ENCODE assay signal across 25 mouse cellular contexts in the genomic region with DNA sequence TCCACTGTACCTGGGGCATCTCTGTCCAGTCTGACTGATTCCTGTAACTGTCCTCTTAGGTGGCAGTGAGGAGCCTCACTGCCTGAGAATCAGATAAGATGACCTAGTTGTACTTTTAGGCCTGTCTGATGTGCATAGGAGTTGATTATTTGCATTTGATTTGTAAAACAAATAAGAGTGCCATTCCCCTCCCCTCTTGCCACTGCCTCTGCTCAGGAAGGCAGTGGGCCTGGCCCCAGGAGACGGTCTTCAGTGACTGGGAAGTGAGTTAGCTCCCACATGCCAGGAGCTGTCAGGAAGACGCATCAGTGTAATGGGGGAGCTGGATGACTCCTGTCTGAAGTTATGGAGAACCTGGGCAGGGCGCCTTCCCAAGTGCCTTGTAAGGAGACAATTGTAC. TPM values are rescaled to one million over a fixed set of nuclear protein-coding genes. Genes with fewer than 3 reads are reported as not detected.
A peak's percentile ranks its signal among the peaks of the same experiment; 100 is the strongest.
DNase-seq lines count a peak whose midpoint lies in the region; ATAC-seq and TF ChIP-seq lines count a peak whose summit lies in the region.
"Had no signal": no experiment of that assay in that cellular context is flagged by ENCODE, and none has a peak within 500 bp of the region (broad histone marks: within the 10 kb centered on the region; RNA-seq: fewer than 3 reads in every experiment).

No protein-coding gene starts in this region.

- TF ChIP-seq EP300 in lung, postnatal 0 days (IDR thresholded peaks at IDR 0.05) = no peak

- no peak for DNase-seq in midbrain, postnatal 0 days (ENCODE audit: low spot score)
- DNase-seq in ES-CJ7 (ENCODE audit: low read depth, low spot score) = peak; percentile 75
- peak; percentile 61 for DNase-seq in R1 (ENCODE audit: low read depth, low spot score)
- no peak for DNase-seq in lung, postnatal 0 days (ENCODE audit: low spot score)
- no peak for DNase-seq in testis, postnatal 10 days (ENCODE audit: low spot score)
- DNase-seq in frontal cortex, postnatal 10 days (ENCODE audit: low spot score in 2 of 2) = no peak
- DNase-seq: adrenal gland, adult 2 months; adrenal gland, postnatal 10 days; adrenal gland, postnatal 25 days; cerebellum, adult 11 months; cerebellum, adult 18-20 months; cerebellum, adult 8-10 months; cerebellum, adult 9-11 months; cerebellum, postnatal 14 days; cerebellum, postnatal 36 days; embryo, embryonic 11 days had no signal

- 79% methylated on average over 3 of the region's 3 CpGs for whole genome bisulfite sequencing in midbrain, postnatal 0 days
- WGBS in midbrain, embryonic 15.5 days = 56% methylated on average over 3 of the region's 3 CpGs
- WGBS in lung, postnatal 0 days = 54% methylated on average over 3 of the region's 3 CpGs

- no peaks in the 10 kb centered on the region for H3K4me1 ChIP-seq in midbrain, postnatal 0 days (ENCODE audit: insufficient read depth, low read length)
- H3K4me1 ChIP-seq in midbrain, embryonic 15.5 days = no peaks in the 10 kb centered on the region
- H3K4me1 ChIP-seq in lung, postnatal 0 days (ENCODE audit: insufficient read depth, low read depth, low read length) = no peaks in the 10 kb centered on the region
- H3K4me1 ChIP-seq: embryonic facial prominence, embryonic 13.5 days; embryonic facial prominence, embryonic 15.5 days; forebrain, embryonic 12.5 days had no signal

- H3K27me3 ChIP-seq in midbrain, postnatal 0 days (ENCODE audit: insufficient read depth, low read length) = no peaks in the 10 kb centered on the region
- H3K27me3 ChIP-seq in midbrain, embryonic 15.5 days (replicated peaks) = no peaks in the 10 kb centered on the region
- no peaks in the 10 kb centered on the region for H3K27me3 ChIP-seq in lung, postnatal 0 days (replicated peaks; ENCODE audit: insufficient read depth, low read length)
- H3K27me3 ChIP-seq: embryonic facial prominence, embryonic 13.5 days; embryonic facial prominence, embryonic 15.5 days; forebrain, embryonic 12.5 days had no signal

- TF ChIP-seq CTCF in midbrain, postnatal 0 days (IDR thresholded peaks at IDR 0.05) = no peak
- TF ChIP-seq CTCF in lung, postnatal 0 days (IDR thresholded peaks at IDR 0.05) = no peak

- no peak for ATAC-seq in midbrain, postnatal 0 days (ENCODE audit: low FRiP score)
- no peak for ATAC-seq in midbrain, embryonic 15.5 days (replicated peaks)
- ATAC-seq in lung, postnatal 0 days = no peak
- ATAC-seq: forebrain, embryonic 14.5 days; forebrain, embryonic 16.5 days had no signal

- H3K4me3 ChIP-seq in midbrain, postnatal 0 days (ENCODE audit: low read depth, low read length) = no peak overlapping the region
- no peak overlapping the region for H3K4me3 ChIP-seq in midbrain, embryonic 15.5 days
- H3K4me3 ChIP-seq in lung, postnatal 0 days (ENCODE audit: low read depth, low read length) = no peak overlapping the region
- H3K4me3 ChIP-seq: embryonic facial prominence, embryonic 13.5 days; embryonic facial prominence, embryonic 15.5 days; erythroblast, embryonic 14.5 days; forebrain, embryonic 10.5 days; forebrain, embryonic 12.5 days had no signal

- H3K36me3 ChIP-seq in midbrain, postnatal 0 days (ENCODE audit: insufficient read depth, low read length) = peaks cover 7% of the 10 kb centered on the region; the same call in 1 of the 2 replicates
- H3K36me3 ChIP-seq in midbrain, embryonic 15.5 days (replicated peaks) = no peaks in the 10 kb centered on the region
- H3K36me3 ChIP-seq in lung, postnatal 0 days (ENCODE audit: insufficient read depth, low read length) = no peaks in the 10 kb centered on the region
- H3K36me3 ChIP-seq: embryonic facial prominence, embryonic 13.5 days; embryonic facial prominence, embryonic 15.5 days; forebrain, embryonic 10.5 days; forebrain, embryonic 12.5 days had no signal

- 0 out of 2 replicates have a peak overlapping the region, but pooled peaks have one; percentile 4 for H3K9ac ChIP-seq in midbrain, postnatal 0 days (replicated peaks; ENCODE audit: low read length, poor library complexity, severe bottlenecking)
- H3K9ac ChIP-seq in midbrain, embryonic 15.5 days = no peak overlapping the region
- no peak overlapping the region for H3K9ac ChIP-seq in lung, postnatal 0 days (replicated peaks; ENCODE audit: low read depth)
- H3K9ac ChIP-seq: embryonic facial prominence, embryonic 13.5 days; embryonic facial prominence, embryonic 15.5 days; forebrain, embryonic 12.5 days had no signal

- H3K27ac ChIP-seq in midbrain, postnatal 0 days (ENCODE audit: low read depth, low read length) = no peak overlapping the region
- no peak overlapping the region for H3K27ac ChIP-seq in midbrain, embryonic 15.5 days
- no peak overlapping the region for H3K27ac ChIP-seq in lung, postnatal 0 days (ENCODE audit: low read length)
- H3K27ac ChIP-seq: embryonic facial prominence, embryonic 13.5 days; embryonic facial prominence, embryonic 15.5 days; forebrain, embryonic 10.5 days; forebrain, embryonic 12.5 days had no signal

- H3K9me3 ChIP-seq in midbrain, postnatal 0 days (ENCODE audit: low read length) = no peaks in the 10 kb centered on the region
- H3K9me3 ChIP-seq in midbrain, embryonic 15.5 days = no peaks in the 10 kb centered on the region
- no peaks in the 10 kb centered on the region for H3K9me3 ChIP-seq in lung, postnatal 0 days (ENCODE audit: low read length)
- H3K9me3 ChIP-seq: embryonic facial prominence, embryonic 15.5 days; forebrain, embryonic 10.5 days; forebrain, embryonic 12.5 days; G1E had no signal

- H3K4me2 ChIP-seq in midbrain, postnatal 0 days (ENCODE audit: low read depth, low read length, poor library complexity, severe bottlenecking) = no peak overlapping the region
- H3K4me2 ChIP-seq in midbrain, embryonic 15.5 days = no peak overlapping the region
- H3K4me2 ChIP-seq in lung, postnatal 0 days (replicated peaks; ENCODE audit: low read depth, low read length) = no peak overlapping the region
- H3K4me2 ChIP-seq: embryonic facial prominence, embryonic 13.5 days; embryonic facial prominence, embryonic 15.5 days; forebrain, embryonic 12.5 days had no signal

RNA-seq across cellular contexts. Expression of gene Slc41a3, which starts 31.1 kb away (rescaled TPM):
- 14.8 and 15.2 TPM in 2 replicates for total RNA-seq in midbrain, postnatal 0 days (2014; rRNA removed)
- 14.4 and 14.9 TPM in 2 replicates for polyA plus RNA-seq in midbrain, postnatal 0 days (2015; fragmentation: Nextera tagmentation; extraction: Ambion mirVana)
- polyA plus RNA-seq in midbrain, embryonic 15.5 days (2015; fragmentation: Nextera tagmentation; extraction: Ambion mirVana) = 5.8 and 6.3 TPM in 2 replicates
- polyA plus RNA-seq in lung, postnatal 0 days (2015; fragmentation: Nextera tagmentation; extraction: Ambion mirVana) = 9.7 and 10.8 TPM in 2 replicates

Comparison
In these comparisons a context has a peak if more than half of its experiments do, and no peak if none do; other contexts are left out.
1. DNase-seq: peak in ES-CJ7 (single experiment) and R1 (single experiment); none in midbrain, postnatal 0 days (single experiment), lung, postnatal 0 days (single experiment), testis, postnatal 10 days (single experiment) and frontal cortex, postnatal 10 days (0 of 2).